Mouse (Mus musculus) liver, adult 10 weeks (tissue): Measurements from ENCODE around the gene Tpm3-rs7. TPM values are rescaled to one million over a fixed set of nuclear protein-coding genes. Genes with fewer than 3 reads are reported as not detected.

ENCODE experiments used
- polyA plus RNA-seq: library from polyadenylated mRNA; stranded (reverse); fragments of 350-450 nt; fragmentation: Illumina TruSeq; extraction: RNeasy Lipid Tissue Mini Kit (QIAGEN cat#74804); gene quantifications from one replicate; pipeline ENCODE4 v1.2.3, GENCODE M21; 2014; ENCODE audit warnings: low read depth, low replicate concordance

The Tpm3-rs7 gene
- polyA plus RNA-seq, result 0.66 TPM

GRCm38 (mm10) chr14:113314499-113314898, at the start of gene Tpm3-rs7:
Gene Tpm3-rs7, plus strand, starts transcription at chr14:113314608.

